Mouse (Mus musculus): Measurements from ENCODE around the gene Irgm1. TPM values are rescaled to one million over a fixed set of nuclear protein-coding genes. Genes with fewer than 3 reads are reported as not detected.
"Not testable (repeated sequence)": the region's sequence is repeated elsewhere in the genome, so short reads cannot be mapped to it uniquely, and the experiment has no call there.

Gene Irgm1
- polyA plus RNA-seq, 1 experiment: 0.78 TPM

GRCm38 (mm10) chr11:48898812-48899431 is 27.4 kb upstream of the Irgm1 start:
- no peak for TF ChIP-seq CTCF (IDR thresholded peaks at IDR 0.05; ENCODE audit: control insufficient read depth, insufficient read depth, insufficient replicate concordance, low read depth, low read length)
- TF ChIP-seq POLR2A (IDR thresholded peaks at IDR 0.05; ENCODE audit: control insufficient read depth, low read depth, low read length): no peak
- Histone ChIP-seq H3K27me3 (ENCODE audit: control insufficient read depth, insufficient read depth, low read length) (no peaks in the 10 kb centered on the region), H3K4me3 (ENCODE audit: control insufficient read depth, low read depth, low read length) (no peak overlapping the region), H3K36me3 (ENCODE audit: control insufficient read depth, insufficient read depth, low read length) (no peaks in the 10 kb centered on the region), H3K27ac (ENCODE audit: control insufficient read depth, insufficient read depth, low read depth, low read length) (no peak overlapping the region), H3K4me1 (ENCODE audit: control insufficient read depth, insufficient read depth, low read length) (no peaks in the 10 kb centered on the region)

DNA sequence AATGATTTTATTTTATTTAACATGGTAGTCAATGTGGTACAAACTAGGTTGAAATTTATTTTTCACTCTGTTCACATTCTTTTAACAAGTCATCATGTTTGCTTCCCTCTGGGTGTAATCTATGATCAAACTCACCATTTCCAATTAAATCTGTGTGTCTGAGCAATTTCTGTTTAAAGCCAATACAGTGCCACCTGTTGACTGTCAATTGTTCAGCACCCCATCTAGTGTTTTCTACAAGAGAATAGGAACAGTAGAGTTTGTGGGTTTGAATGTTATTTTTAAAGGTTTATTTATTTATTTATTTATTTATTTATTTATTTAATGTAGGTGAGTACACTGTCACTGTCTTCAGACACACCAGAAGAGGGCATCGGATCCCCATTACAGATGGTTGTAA is 5.2 kb upstream of the Irgm1 start:
- H3K4me1 ChIP-seq (ENCODE audit: control insufficient read depth, insufficient read depth, low read length): peaks cover 6% of the 10 kb centered on the region
- no peaks in the 10 kb centered on the region for H3K36me3 ChIP-seq (ENCODE audit: control insufficient read depth, insufficient read depth, low read length)
- no peak overlapping the region for H3K27ac ChIP-seq (ENCODE audit: control insufficient read depth, insufficient read depth, low read depth, low read length)
- no peak overlapping the region for H3K4me3 ChIP-seq (ENCODE audit: control insufficient read depth, low read depth, low read length)
- TF ChIP-seq CTCF (IDR thresholded peaks at IDR 0.05; ENCODE audit: control insufficient read depth, insufficient read depth, insufficient replicate concordance, low read depth, low read length): no peak
- no peak for TF ChIP-seq POLR2A (IDR thresholded peaks at IDR 0.05; ENCODE audit: control insufficient read depth, low read depth, low read length)
- H3K27me3 ChIP-seq (ENCODE audit: control insufficient read depth, insufficient read depth, low read length): no peaks in the 10 kb centered on the region

DNA sequence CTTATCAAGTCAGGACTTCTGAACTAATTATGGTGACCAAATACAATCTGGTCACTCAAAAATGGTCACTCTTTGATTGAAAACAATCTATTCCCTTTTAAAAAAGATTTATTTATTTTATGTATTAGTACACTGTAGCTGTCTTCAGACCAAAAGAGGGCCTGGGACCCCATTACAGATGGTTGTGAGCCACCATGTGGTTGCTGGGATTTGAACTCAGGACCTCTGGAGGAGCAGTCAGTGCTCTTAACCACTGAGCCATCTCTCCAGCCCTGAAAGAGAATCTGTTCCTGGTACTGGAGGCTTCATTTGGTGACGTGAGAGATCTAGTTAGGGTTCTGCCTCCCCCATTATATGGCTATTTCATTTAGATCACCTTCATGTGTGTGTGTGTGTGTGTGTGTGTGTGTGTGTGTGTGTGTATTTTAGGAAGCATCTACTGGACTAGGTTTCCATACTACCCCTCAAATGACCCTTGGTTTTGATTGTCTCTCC is 3.9 kb upstream of the Irgm1 start:
- not testable (repeated sequence) for H3K27me3 ChIP-seq (ENCODE audit: control insufficient read depth, insufficient read depth, low read length); H3K27ac ChIP-seq (ENCODE audit: control insufficient read depth, insufficient read depth, low read depth, low read length); H3K36me3 ChIP-seq (ENCODE audit: control insufficient read depth, insufficient read depth, low read length); H3K4me3 ChIP-seq (ENCODE audit: control insufficient read depth, low read depth, low read length)
- peaks cover 13% of the 10 kb centered on the region for H3K4me1 ChIP-seq (ENCODE audit: control insufficient read depth, insufficient read depth, low read length)

DNA sequence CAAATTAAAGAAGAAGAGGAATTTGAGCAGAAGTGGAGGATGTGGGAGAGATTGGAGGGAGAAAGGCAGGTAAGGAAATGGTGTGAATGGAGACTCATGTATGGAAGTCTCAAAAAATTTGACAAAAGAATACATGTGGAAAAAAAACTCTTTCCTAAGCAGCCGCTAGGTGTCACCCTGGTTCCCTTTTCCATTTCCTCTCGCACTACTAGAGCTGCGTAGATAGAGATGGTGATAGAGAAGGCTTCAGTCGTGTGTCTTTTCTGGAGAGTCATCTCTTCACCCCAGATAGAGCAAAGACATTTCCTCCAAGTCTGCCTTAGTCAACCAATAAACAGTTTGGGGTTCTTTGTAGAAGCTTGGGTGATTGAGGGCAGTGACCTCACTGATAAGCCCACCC is 3.0 kb upstream of the Irgm1 start:
- 0 out of 2 replicates have a peak overlapping the region, but pooled peaks have one; percentile 4 for H3K4me3 ChIP-seq (ENCODE audit: control insufficient read depth, low read depth, low read length)
- TF ChIP-seq POLR2A (IDR thresholded peaks at IDR 0.05; ENCODE audit: control insufficient read depth, low read depth, low read length) (no peak), CTCF (IDR thresholded peaks at IDR 0.05; ENCODE audit: control insufficient read depth, insufficient read depth, insufficient replicate concordance, low read depth, low read length) (no peak)
- no peaks in the 10 kb centered on the region for H3K27me3 ChIP-seq (ENCODE audit: control insufficient read depth, insufficient read depth, low read length)
- peaks cover 13% of the 10 kb centered on the region for H3K4me1 ChIP-seq (ENCODE audit: control insufficient read depth, insufficient read depth, low read length)
- no peaks in the 10 kb centered on the region for H3K36me3 ChIP-seq (ENCODE audit: control insufficient read depth, insufficient read depth, low read length)
- no peak overlapping the region for H3K27ac ChIP-seq (ENCODE audit: control insufficient read depth, insufficient read depth, low read depth, low read length)

DNA sequence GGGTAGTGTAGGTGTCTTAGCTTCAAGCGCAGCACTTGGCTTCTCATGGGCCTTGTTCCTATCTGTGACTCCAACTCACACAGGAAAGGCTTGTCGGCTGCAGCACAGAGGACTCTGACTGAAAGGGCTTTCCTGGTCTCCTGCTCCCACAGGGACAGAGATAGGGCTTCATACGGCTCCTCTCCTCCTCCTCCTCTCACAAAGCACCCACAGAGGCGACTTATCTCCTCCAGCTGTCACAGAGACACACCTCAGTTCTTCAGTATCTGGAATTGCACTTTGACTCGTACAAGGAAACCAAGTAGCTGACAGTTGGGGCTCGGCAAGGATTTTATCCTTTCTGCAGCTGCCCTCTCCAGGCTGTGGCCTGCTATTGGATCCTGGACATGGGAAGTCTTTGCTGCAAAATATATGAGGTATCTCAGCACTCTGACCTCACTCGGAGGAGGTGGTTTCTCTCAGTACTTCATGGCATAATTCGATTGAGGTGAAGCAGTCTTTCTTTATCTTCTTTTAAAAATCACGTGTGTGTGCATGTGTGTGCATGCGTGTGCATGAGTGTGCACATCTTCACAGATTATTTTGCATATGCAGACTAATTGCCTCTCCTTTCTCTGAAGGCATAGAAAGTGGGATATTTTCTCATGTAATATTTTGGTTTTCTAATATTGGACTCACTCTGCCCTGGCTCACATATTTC is 2.3 kb upstream of the Irgm1 start:
- Histone ChIP-seq H3K27ac (ENCODE audit: control insufficient read depth, insufficient read depth, low read depth, low read length) (no peak overlapping the region), H3K36me3 (ENCODE audit: control insufficient read depth, insufficient read depth, low read length) (no peaks in the 10 kb centered on the region), H3K4me1 (ENCODE audit: control insufficient read depth, insufficient read depth, low read length) (peaks cover 13% of the 10 kb centered on the region), H3K4me3 (ENCODE audit: control insufficient read depth, low read depth, low read length) (no peak overlapping the region), H3K27me3 (ENCODE audit: control insufficient read depth, insufficient read depth, low read length) (no peaks in the 10 kb centered on the region)
- no peak for TF ChIP-seq POLR2A (IDR thresholded peaks at IDR 0.05; ENCODE audit: control insufficient read depth, low read depth, low read length)
- no peak for TF ChIP-seq CTCF (IDR thresholded peaks at IDR 0.05; ENCODE audit: control insufficient read depth, insufficient read depth, insufficient replicate concordance, low read depth, low read length)

DNA sequence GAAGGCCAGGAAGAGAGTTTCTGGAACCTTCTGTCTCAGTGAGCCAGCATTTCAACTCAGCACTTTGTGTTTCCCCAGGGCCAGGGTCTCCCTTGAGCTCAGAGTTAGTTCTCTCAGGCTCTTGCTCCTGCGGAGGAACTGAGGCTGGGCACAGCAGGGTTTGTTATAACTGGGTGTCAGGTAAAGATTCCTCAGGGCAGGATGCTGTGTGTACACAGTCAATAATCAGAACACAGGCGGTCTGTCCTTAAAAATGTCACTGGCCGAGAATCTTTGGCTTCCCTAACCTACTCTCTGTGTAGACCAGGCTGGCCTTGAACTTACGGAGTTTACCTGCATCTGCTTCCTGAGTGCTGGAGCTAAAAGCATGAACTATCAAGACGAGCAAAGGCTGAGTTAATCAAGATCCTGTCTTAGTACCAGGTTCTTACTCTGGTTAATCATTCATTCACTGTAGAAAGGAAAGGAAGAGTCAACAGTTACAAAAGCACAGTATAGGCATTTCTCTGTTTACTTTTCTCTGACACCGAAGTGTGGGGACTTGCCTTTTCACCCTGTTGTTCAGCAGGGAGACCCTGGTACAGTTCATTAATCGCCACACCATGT is 1.3 kb upstream of the Irgm1 start:
- H3K27ac ChIP-seq (ENCODE audit: control insufficient read depth, insufficient read depth, low read depth, low read length): peak overlapping the region; percentile 62
- H3K27me3 ChIP-seq (ENCODE audit: control insufficient read depth, insufficient read depth, low read length): no peaks in the 10 kb centered on the region
- no peak for TF ChIP-seq CTCF (IDR thresholded peaks at IDR 0.05; ENCODE audit: control insufficient read depth, insufficient read depth, insufficient replicate concordance, low read depth, low read length)
- H3K36me3 ChIP-seq (ENCODE audit: control insufficient read depth, insufficient read depth, low read length): no peaks in the 10 kb centered on the region
- no peak overlapping the region for H3K4me3 ChIP-seq (ENCODE audit: control insufficient read depth, low read depth, low read length)
- peaks cover 13% of the 10 kb centered on the region for H3K4me1 ChIP-seq (ENCODE audit: control insufficient read depth, insufficient read depth, low read length)

GRCm38 (mm10) chr11:48871817-48872541 is 496 bp upstream of the Irgm1 start:
- TF ChIP-seq CTCF (IDR thresholded peaks at IDR 0.05; ENCODE audit: control insufficient read depth, insufficient read depth, insufficient replicate concordance, low read depth, low read length) (no peak), POLR2A (IDR thresholded peaks at IDR 0.05; ENCODE audit: control insufficient read depth, low read depth, low read length) (no peak)
- Histone ChIP-seq H3K27me3 (ENCODE audit: control insufficient read depth, insufficient read depth, low read length) (no peaks in the 10 kb centered on the region), H3K27ac (ENCODE audit: control insufficient read depth, insufficient read depth, low read depth, low read length) (peak overlapping the region; percentile 81), H3K36me3 (ENCODE audit: control insufficient read depth, insufficient read depth, low read length) (no peaks in the 10 kb centered on the region), H3K4me1 (ENCODE audit: control insufficient read depth, insufficient read depth, low read length) (peaks cover 13% of the 10 kb centered on the region), H3K4me3 (ENCODE audit: control insufficient read depth, low read depth, low read length) (peak overlapping the region; percentile 71)
